In genomic region chr2:129597581-129597980, GRCm38 (mm10) we compare ENCODE assay signal across 17 mouse cellular contexts. TPM values are rescaled to one million over a fixed set of nuclear protein-coding genes. Genes with fewer than 3 reads are reported as not detected.
A peak's percentile ranks its signal among the peaks of the same experiment; 100 is the strongest.
DNase-seq lines count a peak whose midpoint lies in the region; TF ChIP-seq lines count a peak whose summit lies in the region.
"Had no signal": no experiment of that assay in that cellular context is flagged by ENCODE, and none has a peak within 500 bp of the region (broad histone marks: within the 10 kb centered on the region; RNA-seq: fewer than 3 reads in every experiment).

No protein-coding gene starts in this region.

- no peak for TF ChIP-seq POLR2A in bone marrow macrophage, adult 2 months (IDR thresholded peaks at IDR 0.05; ENCODE audit: borderline replicate concordance, low read depth, low read length)

- peak overlapping the region; percentile 89 for H3K27ac ChIP-seq in left cerebral cortex, adult 2 months
- H3K27ac ChIP-seq in bone marrow macrophage, adult 2 months (ENCODE audit: insufficient read depth, low read depth, low read length) = peak overlapping the region; percentile 100
- peak overlapping the region; percentile 100 for H3K27ac ChIP-seq in macrophage
- H3K27ac ChIP-seq: embryonic facial prominence, embryonic 13.5 days; forebrain, embryonic 13.5 days; hindbrain, embryonic 10.5 days; hindbrain, embryonic 14.5 days; intestine, embryonic 15.5 days had no signal

- intact Hi-C loops in left cerebral cortex, adult 2 months (cut with DNase I) = loop anchor here (2.0 kb wide), 1 partner anchor 27 kb away; no protein-coding TSS in a partner anchor

- peaks cover 54% of the 10 kb centered on the region for H3K4me1 ChIP-seq in bone marrow macrophage, adult 2 months (ENCODE audit: control insufficient read depth, insufficient read depth, low read length)

- H3K4me3 ChIP-seq in left cerebral cortex, adult 2 months = peak overlapping the region; percentile 68
- peak overlapping the region; percentile 75 for H3K4me3 ChIP-seq in bone marrow macrophage, adult 2 months (ENCODE audit: insufficient read depth, low read length)
- H3K4me3 ChIP-seq in macrophage (ENCODE audit: inconsistent target) = peak overlapping the region; percentile 78; the same call in 1 of the 2 replicates
- H3K4me3 ChIP-seq: embryonic facial prominence, embryonic 13.5 days; forebrain, embryonic 13.5 days; heart, embryonic 15.5 days; hindbrain, embryonic 10.5 days; intestine, embryonic 15.5 days had no signal

- peaks cover 92% of the 10 kb centered on the region for H3K79me2 ChIP-seq in macrophage (ENCODE audit: inconsistent target)

- peak; percentile 52 for DNase-seq in cerebellum, adult 9-11 months
- no peak for DNase-seq in cerebellum, adult 11 months
- DNase-seq in left cerebral cortex, adult 2 months (ENCODE audit: extremely low spot score in 1 of 2, low spot score in 2 of 2) = no peak
- no peak for DNase-seq in left cerebral cortex, adult 11 months (ENCODE audit: low spot score)
- DNase-seq: adrenal gland, postnatal 14 days; cerebellum, postnatal 10 days; forebrain, postnatal 0 days; gastrocnemius, postnatal 25 days; heart, postnatal 14 days had no signal

- 50% methylated on average over 1 of the region's 1 CpGs for WGBS in macrophage (ENCODE audit: missing documents)

- TF ChIP-seq CTCF in left cerebral cortex, adult 2 months (IDR thresholded peaks at IDR 0.05) = no peak
- no peak for TF ChIP-seq CTCF in bone marrow macrophage, adult 2 months (IDR thresholded peaks at IDR 0.05; ENCODE audit: low read depth, low read length)

- peaks cover 38% of the 10 kb centered on the region; the same call in 1 of the 2 replicates for H3K36me3 ChIP-seq in macrophage (ENCODE audit: inconsistent target)
- H3K36me3 ChIP-seq: embryonic facial prominence, embryonic 13.5 days; heart, embryonic 15.5 days; hindbrain, embryonic 10.5 days; intestine, embryonic 15.5 days had no signal

RNA-seq across cellular contexts. Expression of gene Sirpa, which starts 4.9 kb away (rescaled TPM):
- 100 to 1,000 TPM; 375 to 384 TPM for total RNA-seq in left cerebral cortex, adult 2 months (2021)
- 1,284 and 1,400 TPM in 2 replicates for polyA plus RNA-seq in bone marrow macrophage, adult 2 months (2012; ENCODE audit: insufficient read depth, insufficient read length, missing spikeins)
- 1,000 to 10,000 TPM in 25 of 26 experiments, 100 to 1,000 TPM in 1; 486 to 5,251 (median 2,764) TPM for total RNA-seq in macrophage (2018; cell fraction: chromatin; rRNA removed)
- total RNA-seq in macrophage (2018; cell fraction: cytosol; rRNA removed) = 1,000 to 10,000 TPM; 1,654 to 2,625 (median 2,091) TPM
- total RNA-seq in macrophage (2018; cell fraction: nucleus; rRNA removed) = 1,000 to 10,000 TPM in 25 of 26 experiments, 100 to 1,000 TPM in 1; 968 to 4,930 (median 3,847) TPM
- 1,368 to 2,259 TPM (median 1,677 TPM) in 3 replicates for polyA plus RNA-seq in macrophage (2018)
